Mouse (Mus musculus): ENCODE data around the gene Gcc2. TPM values are rescaled to one million over a fixed set of nuclear protein-coding genes. Genes with fewer than 3 reads are reported as not detected.
"Not testable (repeated sequence)": the region's sequence is repeated elsewhere in the genome, so short reads cannot be mapped to it uniquely, and the experiment has no call there.

Gene Gcc2
- polyA plus RNA-seq, 1 experiment, result 4.0 TPM

DNA sequence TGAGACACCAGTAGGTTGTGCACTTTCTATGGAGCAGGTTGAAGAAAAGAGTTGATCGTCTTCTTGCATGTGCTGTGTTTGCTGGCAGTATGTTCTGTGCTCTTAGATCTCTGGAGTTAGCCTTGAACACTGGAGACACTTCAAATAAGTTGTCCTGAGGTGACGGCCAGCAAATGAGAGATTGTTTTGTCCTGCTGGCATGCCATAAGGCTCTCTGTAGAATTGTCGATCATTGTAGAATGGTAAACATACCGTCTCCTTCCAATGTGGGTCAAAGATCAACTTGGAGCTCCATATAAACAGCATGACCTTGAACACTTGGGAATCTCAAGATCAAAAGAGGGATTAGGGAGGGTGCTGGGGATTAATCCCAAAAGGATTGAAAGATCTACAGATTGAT is 28.9 kb upstream of the Gcc2 start:
- not testable (repeated sequence) for H3ac ChIP-seq (ENCODE audit: control insufficient read depth, insufficient read length); H3K27me3 ChIP-seq (ENCODE audit: control insufficient read depth, insufficient read depth, insufficient read length); H3K4me3 ChIP-seq; H3K4me2 ChIP-seq (ENCODE audit: low read depth); H3K79me2 ChIP-seq (ENCODE audit: control insufficient read depth, insufficient read depth); H3K36me3 ChIP-seq (ENCODE audit: control insufficient read depth, insufficient read depth)

- not testable (repeated sequence) for H3K36me3 ChIP-seq (ENCODE audit: control insufficient read depth, insufficient read depth); H3ac ChIP-seq (ENCODE audit: control insufficient read depth, insufficient read length); H3K4me2 ChIP-seq (ENCODE audit: low read depth); H3K4me3 ChIP-seq; H3K79me2 ChIP-seq (ENCODE audit: control insufficient read depth, insufficient read depth); H3K27me3 ChIP-seq (ENCODE audit: control insufficient read depth, insufficient read depth, insufficient read length)
Measured at GRCm38 (mm10) chr10:58227798-58228197, 27.5 kb upstream of the Gcc2 start.

GRCm38 (mm10) chr10:58230021-58230420 is 25.3 kb upstream of the Gcc2 start:
- H3K4me2 ChIP-seq (ENCODE audit: low read depth); H3K27me3 ChIP-seq (ENCODE audit: control insufficient read depth, insufficient read depth, insufficient read length); H3K36me3 ChIP-seq (ENCODE audit: control insufficient read depth, insufficient read depth); H3K79me2 ChIP-seq (ENCODE audit: control insufficient read depth, insufficient read depth); H3K4me3 ChIP-seq; H3ac ChIP-seq (ENCODE audit: control insufficient read depth, insufficient read length): not testable (repeated sequence)

DNA sequence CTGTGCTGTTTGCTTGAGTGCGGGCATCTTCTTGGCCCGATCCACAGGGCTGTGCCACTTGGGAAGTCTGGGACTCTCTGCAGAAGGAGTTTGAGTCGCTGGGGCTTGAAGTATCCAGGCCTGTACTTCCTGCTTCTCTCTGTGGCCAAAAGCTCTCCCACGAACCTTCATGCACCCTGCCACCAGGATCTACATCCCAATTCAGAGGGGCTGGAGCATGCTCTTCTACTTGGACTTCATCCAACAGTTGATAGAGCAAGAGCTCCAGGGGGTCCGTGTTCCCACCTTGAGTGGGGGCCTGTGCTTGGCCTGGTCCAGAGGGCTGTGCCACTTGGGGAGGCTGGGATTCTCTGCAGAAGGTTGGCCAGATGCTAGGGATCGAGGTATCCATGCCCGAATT is 24.2 kb upstream of the Gcc2 start:
- H3K36me3 ChIP-seq (ENCODE audit: control insufficient read depth, insufficient read depth); H3K79me2 ChIP-seq (ENCODE audit: control insufficient read depth, insufficient read depth); H3K4me2 ChIP-seq (ENCODE audit: low read depth); H3K4me3 ChIP-seq; H3K27me3 ChIP-seq (ENCODE audit: control insufficient read depth, insufficient read depth, insufficient read length); H3ac ChIP-seq (ENCODE audit: control insufficient read depth, insufficient read length): not testable (repeated sequence)

GRCm38 (mm10) chr10:58231779-58232640 is 23.3 kb upstream of the Gcc2 start:
- H3K4me3 ChIP-seq; H3ac ChIP-seq (ENCODE audit: control insufficient read depth, insufficient read length); H3K4me2 ChIP-seq (ENCODE audit: low read depth); H3K79me2 ChIP-seq (ENCODE audit: control insufficient read depth, insufficient read depth); H3K36me3 ChIP-seq (ENCODE audit: control insufficient read depth, insufficient read depth); H3K27me3 ChIP-seq (ENCODE audit: control insufficient read depth, insufficient read depth, insufficient read length): not testable (repeated sequence)
- peak in 1 of 3 experiments; percentile 4 for TF ChIP-seq MYOG (IDR thresholded peaks at IDR 0.05; ENCODE audit: control insufficient read depth in 1 of 3, insufficient read depth in 1 of 3, insufficient read length in 2 of 3, low read depth in 2 of 3)

DNA sequence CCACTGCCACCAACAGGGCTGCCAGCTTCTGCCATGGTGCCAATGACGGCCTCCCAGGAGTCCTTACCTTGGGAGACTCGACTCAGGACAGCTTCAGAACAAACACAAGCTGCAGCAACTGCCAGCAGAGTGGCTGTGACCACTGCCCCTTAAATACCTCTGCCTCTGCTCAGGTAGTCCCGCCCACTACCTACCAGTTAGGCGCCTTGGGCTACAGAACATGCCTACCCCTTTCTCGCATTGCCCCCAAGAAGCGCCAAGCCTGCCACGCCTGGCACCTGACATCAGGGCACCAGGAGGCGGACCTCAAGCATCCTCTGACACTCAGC is 22.7 kb upstream of the Gcc2 start, which contains the start of gene Duxf3:
Duxf3 (minus strand) TSS at position 35 of the 329 bp plus-strand sequence.
- not testable (repeated sequence) for H3K4me3 ChIP-seq; H3K27me3 ChIP-seq (ENCODE audit: control insufficient read depth, insufficient read depth, insufficient read length); H3ac ChIP-seq (ENCODE audit: control insufficient read depth, insufficient read length); H3K4me2 ChIP-seq (ENCODE audit: low read depth); H3K79me2 ChIP-seq (ENCODE audit: control insufficient read depth, insufficient read depth); H3K36me3 ChIP-seq (ENCODE audit: control insufficient read depth, insufficient read depth)

- H3K79me2 ChIP-seq (ENCODE audit: control insufficient read depth, insufficient read depth); H3K27me3 ChIP-seq (ENCODE audit: control insufficient read depth, insufficient read depth, insufficient read length); H3K36me3 ChIP-seq (ENCODE audit: control insufficient read depth, insufficient read depth); H3ac ChIP-seq (ENCODE audit: control insufficient read depth, insufficient read length); H3K4me3 ChIP-seq; H3K4me2 ChIP-seq (ENCODE audit: low read depth): not testable (repeated sequence)
Measured at GRCm38 (mm10) chr10:58233054-58233739, 22.1 kb upstream of the Gcc2 start.

DNA sequence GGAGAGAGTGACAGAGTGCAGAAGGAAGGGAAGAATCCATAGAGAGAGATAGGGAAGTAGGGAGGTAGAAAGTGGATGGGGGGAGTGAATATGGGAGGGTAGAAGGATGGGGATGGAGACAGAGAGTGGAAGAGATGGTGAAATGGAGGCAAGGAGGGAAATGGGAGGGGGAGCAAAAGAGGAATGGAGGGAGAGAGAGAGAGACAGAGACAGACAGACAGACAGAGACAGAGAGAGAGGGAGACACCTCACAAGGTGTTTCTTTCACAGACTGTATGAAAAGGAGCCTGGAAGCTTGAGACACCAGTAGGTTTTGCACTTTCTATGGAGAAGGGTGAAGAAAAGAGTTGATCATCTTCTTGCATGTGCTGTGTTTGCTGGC is 21.6 kb upstream of the Gcc2 start:
- H3ac ChIP-seq (ENCODE audit: control insufficient read depth, insufficient read length); H3K4me2 ChIP-seq (ENCODE audit: low read depth); H3K4me3 ChIP-seq; H3K27me3 ChIP-seq (ENCODE audit: control insufficient read depth, insufficient read depth, insufficient read length); H3K79me2 ChIP-seq (ENCODE audit: control insufficient read depth, insufficient read depth); H3K36me3 ChIP-seq (ENCODE audit: control insufficient read depth, insufficient read depth): not testable (repeated sequence)

- not testable (repeated sequence) for H3K79me2 ChIP-seq (ENCODE audit: control insufficient read depth, insufficient read depth)
Measured at GRCm38 (mm10) chr10:58234985-58235384, 20.3 kb upstream of the Gcc2 start.

More at GRCm38 (mm10) chr10:58234985-58235384, 20.3 kb upstream of the Gcc2 start:
- not testable (repeated sequence) for H3K4me3 ChIP-seq; H3K4me2 ChIP-seq (ENCODE audit: low read depth); H3ac ChIP-seq (ENCODE audit: control insufficient read depth, insufficient read length); H3K27me3 ChIP-seq (ENCODE audit: control insufficient read depth, insufficient read depth, insufficient read length); H3K36me3 ChIP-seq (ENCODE audit: control insufficient read depth, insufficient read depth)
